In the genomic region with DNA sequence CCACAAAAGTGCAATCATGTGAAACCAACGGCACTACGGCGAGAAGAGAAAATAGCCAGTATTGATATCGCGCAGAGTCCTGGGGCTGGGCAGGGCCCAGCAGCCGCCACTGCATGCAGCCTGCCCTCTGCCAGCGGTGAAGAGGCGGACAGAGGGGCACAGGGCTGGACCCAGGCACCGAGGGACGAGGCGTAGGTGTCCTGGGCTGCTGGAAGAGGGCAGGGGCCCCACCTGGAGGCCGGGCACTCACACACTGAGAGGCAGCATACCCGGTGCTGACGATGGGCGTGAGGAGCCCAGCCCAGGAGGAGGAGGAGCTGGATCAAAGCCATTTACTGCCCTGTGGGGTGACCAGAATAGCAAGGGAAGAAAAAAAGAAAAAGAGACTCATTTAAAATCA, we compare ENCODE assay signal across 17 mouse cellular contexts.
"Had no signal": no experiment of that assay in that cellular context is flagged by ENCODE, and none has a peak within 500 bp of the region (broad histone marks: within the 10 kb centered on the region; RNA-seq: fewer than 3 reads in every experiment).

No protein-coding gene starts in this region.

- DNase-seq: kidney, postnatal 10 days; kidney, postnatal 36 days; layer of hippocampus, postnatal 36 days; liver, embryonic 13.5 days; lung, adult 2 months; lung, postnatal 14 days; lung, postnatal 4 days; midbrain, embryonic 14.5 days; right cerebral cortex, adult 18-20 months; right cerebral cortex, postnatal 14 days; right cerebral cortex, postnatal 4 days; thymus, postnatal 25 days had no signal

- H3K4me3 ChIP-seq: kidney, embryonic 15.5 days; left cerebral cortex, adult 2 months; liver, embryonic 13.5 days; neural tube, embryonic 12.5 days; neural tube, embryonic 15.5 days had no signal

- H3K4me2 ChIP-seq: kidney, embryonic 15.5 days; liver, embryonic 13.5 days; midbrain, embryonic 11.5 days; neural tube, embryonic 12.5 days; neural tube, embryonic 15.5 days had no signal

- H3K9me3 ChIP-seq: kidney, embryonic 15.5 days; liver, embryonic 13.5 days; neural tube, embryonic 12.5 days; neural tube, embryonic 15.5 days had no signal

- H3K9ac ChIP-seq: kidney, embryonic 15.5 days; liver, embryonic 13.5 days; neural tube, embryonic 12.5 days; neural tube, embryonic 15.5 days had no signal

- H3K4me1 ChIP-seq: kidney, embryonic 15.5 days; neural tube, embryonic 12.5 days; neural tube, embryonic 15.5 days had no signal

- H3K27me3 ChIP-seq: kidney, embryonic 15.5 days; liver, embryonic 13.5 days; neural tube, embryonic 12.5 days; neural tube, embryonic 15.5 days had no signal

- H3K27ac ChIP-seq: kidney, embryonic 15.5 days; left cerebral cortex, adult 2 months; liver, embryonic 13.5 days; neural tube, embryonic 12.5 days; neural tube, embryonic 15.5 days had no signal
